Mouse (Mus musculus): ENCODE measurements around the gene Epb41l1. TPM values are rescaled to one million over a fixed set of nuclear protein-coding genes. Genes with fewer than 3 reads are reported as not detected.

The Epb41l1 gene
- total RNA-seq, 2 experiments from 2014 or later: 27.9 to 30.1 TPM

DNA sequence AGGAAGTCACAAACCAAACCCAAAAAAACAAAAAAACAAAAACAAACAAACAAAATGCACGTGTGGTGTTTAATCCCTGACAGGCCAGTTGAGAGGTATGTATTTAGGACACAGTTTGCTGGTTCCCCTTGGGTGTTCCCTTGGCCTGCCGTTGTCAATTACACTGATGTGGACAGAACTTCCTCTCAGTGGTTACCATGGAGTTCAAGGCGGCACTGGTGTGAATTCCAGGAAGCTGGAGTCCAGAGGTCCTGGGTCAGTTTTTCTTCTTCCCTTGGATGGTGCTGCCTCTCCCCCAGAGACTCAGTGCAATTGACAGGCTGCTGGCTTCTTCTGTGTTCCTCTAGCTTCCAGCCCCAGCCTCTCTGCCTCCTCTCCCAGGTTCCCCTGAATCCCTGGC lies 103.4 kb downstream of the Epb41l1 start:
- no peak for DNase-seq (ENCODE audit: low spot score in 2 of 2)

DNA sequence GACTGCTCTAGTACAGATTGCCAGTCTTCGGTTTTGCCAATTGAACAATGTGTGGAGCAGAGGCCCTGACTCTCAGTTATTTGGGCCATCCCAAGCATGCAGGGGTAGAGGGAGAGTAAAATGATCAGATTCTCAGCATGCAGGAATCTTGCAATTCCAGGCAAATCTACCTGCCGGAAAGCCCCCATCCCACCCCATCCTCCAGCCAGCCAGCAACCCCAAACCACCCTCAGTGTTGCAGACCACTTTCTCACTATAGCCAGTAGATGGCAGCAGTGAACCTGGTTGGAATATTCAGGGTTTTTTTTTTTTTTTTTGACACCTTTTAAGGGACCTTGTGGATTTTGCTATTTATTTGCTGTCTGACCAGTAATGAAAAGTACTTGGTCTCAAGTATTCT lies 109.0 kb downstream of the Epb41l1 start:
- no peak for DNase-seq (ENCODE audit: low spot score in 2 of 2)

DNA sequence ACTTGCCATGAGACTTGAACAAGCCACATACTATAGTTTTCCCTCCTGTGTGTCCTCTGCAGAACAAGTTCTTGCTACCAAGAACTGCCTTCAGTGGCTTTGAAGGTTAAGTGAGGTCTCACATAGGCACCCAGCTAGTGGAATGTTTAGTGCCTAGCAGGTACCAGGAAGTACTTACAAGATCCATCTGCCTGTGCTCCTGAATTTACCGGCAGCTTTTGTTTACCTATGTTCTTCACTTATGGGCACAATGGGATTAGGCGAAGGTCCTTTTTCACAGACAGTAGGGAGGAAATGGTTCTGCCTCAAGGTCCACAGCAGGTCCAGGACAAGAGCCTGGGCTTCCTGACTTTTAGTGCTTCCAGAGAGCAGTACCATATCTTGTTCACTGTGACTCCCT lies 112.5 kb downstream of the Epb41l1 start:
- no peak for DNase-seq (ENCODE audit: low spot score in 2 of 2)

DNA sequence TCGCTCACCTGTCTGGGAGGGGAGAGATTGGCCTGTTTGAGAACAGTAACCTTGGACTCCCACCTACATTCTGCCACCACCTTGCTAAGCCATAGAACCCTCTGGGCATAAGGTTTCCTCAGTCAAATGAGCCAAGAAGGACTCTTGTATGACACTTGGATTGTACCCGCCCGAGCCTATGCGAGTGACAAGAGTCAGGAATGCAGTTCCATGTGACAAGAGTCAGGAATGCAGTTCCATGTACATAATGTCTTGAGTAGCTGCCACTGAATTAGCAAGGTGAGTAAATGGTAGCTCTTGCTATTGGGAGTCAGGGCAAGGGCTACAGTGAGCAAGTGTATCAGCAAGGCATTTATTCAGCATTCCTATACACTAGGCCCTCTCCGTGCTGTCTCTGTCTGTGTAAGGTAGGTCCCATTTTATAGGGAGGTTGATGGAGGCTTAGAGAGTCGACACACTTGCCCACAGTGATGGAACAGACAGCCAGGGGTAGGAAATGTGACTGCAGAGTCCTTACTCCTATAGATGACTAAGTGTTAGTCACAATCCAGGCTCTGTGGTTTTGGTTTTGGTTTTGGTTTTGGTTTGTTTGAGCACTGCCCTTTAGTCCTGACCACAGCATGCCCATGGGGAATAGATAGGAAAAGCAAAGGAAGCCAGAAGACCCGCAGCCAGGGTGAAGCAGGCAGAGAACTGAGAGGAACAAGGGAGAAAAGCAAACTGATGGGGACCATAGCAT lies 118.3 kb downstream of the Epb41l1 start:
- no peak for DNase-seq (ENCODE audit: low spot score in 2 of 2)

DNA sequence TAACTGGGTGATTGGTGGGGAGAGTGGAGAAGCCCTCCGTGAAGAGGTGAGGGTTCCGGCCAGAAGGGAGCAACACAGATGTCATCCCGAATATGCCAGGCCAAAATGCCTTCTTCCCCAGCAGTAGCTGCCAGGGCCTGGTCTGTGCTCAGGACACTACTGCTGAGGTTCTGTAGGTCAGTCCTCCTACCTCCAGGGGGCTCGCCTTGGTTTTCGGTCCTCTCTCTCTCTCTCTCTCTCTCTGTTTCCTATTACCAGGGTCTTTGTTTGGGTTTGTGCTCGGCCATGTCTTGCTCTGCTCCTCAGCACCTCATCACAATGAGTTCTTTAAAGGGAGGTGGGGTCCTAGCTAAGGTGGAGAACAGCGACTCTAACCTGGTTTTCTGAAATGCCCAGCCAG lies 120.3 kb downstream of the Epb41l1 start:
- no peak for DNase-seq (ENCODE audit: low spot score in 2 of 2)

DNA sequence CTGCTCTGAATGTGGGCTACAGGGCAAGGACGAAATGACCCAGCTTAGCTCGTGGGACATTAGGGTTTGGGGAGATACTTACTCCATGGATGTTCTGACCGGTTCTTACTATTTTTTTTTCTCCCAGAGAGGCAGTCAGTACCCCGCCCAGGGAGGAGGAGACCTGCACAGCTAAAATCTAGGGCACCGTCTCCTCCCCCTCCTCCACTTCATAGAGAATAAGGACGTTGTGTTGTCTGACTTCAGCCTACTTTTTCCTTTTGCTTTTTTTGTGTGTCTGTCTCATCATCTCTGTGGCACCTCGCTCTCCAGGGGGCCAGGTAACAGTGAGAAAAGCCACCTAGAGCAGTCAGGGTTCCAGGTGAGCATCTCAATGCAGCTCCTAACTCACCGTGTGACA lies 121.7 kb downstream of the Epb41l1 start:
- no peak for DNase-seq (ENCODE audit: low spot score in 2 of 2)

DNA sequence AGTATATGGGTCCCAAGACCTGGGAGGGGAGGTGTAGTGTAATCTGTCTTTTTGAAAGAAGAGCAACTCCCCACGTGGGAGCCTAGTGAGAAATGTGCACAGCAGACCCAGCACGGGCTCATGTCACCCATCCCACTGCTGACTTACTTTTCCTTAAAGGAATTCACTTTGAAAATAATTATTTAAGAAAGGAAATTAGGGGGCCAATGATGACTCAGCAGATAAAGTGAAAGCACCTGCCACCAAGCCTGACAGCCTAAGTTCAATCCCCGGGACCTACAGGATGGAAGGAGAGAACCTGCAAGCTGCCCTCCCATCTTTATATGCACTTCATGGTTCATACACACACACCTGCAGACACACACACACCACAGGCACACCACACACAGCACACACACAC lies 123.1 kb downstream of the Epb41l1 start:
- no peak for DNase-seq (ENCODE audit: low spot score in 2 of 2)

DNA sequence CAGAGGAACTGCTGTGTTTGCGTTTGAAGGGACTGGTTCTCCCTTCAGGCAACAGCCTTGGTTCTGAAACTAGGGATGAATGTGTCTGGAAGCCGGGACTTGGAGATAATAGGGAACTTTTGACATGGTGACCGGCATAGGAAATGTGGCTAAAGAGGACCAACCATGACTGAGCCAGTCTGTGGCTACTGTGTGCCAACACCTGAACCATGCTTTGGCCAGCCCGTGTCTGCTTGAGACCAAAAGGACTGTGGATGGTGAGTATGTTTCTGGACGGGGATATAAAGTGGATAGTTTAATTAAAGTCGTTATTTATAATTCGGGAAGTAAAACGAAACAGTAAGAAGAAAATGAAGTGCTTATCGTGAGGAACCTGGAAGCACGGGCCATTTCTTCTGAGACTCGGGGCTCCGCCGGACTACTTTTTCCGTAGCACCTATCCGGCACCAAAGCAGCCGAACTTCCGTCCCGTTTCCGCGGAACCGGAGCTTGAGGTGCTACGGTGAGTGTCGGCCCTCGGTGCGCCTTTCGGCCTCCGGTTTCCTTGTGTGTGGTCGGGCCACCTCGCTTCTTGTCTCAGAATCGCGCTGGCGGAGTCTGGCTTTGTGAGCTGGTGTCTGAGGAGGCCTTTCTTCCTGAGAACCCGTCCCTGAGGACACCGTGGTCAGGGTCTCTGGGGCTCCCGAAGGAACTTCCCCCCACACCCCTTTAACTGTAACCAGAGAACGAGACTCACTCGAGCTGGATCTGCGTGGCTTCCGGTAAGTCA lies 126.6 kb downstream of the Epb41l1 start, which contains the start of gene Aar2:
TSS of gene Aar2 (plus strand) at position 462 of the 769 bp plus-strand sequence.
- DNase-seq (ENCODE audit: low spot score in 2 of 2): peak; percentile 46 to 81

DNA sequence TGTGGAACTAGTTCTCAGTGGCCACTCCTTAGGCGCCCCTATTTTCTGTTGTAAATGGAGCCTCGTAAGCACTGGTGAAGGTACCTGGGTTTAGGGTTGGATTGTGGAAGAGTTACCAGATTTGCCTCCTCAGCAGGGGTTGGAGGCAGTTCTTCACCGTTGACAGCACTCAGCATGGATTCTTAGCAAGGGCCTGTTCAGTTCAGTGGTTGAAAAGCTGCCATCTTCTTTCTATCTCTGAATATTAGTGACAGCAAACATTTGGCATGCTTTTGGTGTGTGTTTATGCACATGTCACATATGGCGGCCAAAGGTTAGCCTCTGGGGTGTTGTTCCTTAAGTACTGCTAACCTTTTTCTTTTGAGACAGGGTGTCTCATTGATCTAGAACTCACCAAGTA lies 131.7 kb downstream of the Epb41l1 start:
- no peak for DNase-seq (ENCODE audit: low spot score in 2 of 2)

DNA sequence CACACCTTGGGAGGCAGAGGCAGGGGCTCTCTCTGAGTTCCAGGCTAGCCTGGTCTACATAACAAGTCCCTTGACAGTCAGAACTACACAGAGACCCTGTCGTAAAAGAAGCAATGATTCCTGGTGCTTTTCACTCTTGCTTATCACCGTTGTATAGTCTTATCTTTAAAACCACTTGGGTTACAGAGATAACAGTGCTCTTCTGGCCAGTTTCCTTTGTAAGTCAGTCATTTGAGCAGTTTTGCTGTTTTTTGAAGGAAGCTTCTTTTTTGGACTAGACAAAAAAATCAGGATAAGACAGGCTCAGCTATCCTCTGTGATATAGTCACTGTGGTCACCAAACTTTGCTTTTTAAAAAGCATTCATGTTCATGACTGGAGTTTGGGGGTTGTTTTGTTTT lies 141.1 kb downstream of the Epb41l1 start:
- no peak for DNase-seq (ENCODE audit: low spot score in 2 of 2)

DNA sequence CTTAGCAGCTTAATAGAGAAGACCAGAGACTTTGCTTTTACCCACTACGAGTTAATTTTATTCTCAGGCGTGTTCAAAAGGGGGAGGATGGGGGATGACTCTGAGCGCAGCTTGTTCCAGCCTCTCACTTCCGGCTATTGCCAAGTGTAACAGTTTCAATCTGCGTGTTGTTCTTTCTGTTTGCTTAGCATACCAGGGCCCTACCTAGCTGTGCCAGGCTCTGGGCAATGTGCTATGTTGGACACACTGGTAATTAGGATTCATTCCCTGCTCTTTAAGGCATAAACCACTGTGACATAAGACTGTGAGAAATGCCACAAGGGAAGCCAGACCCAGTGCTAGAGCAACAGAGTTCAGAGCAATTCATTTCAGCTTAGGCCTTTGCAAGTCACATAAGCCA lies 142.8 kb downstream of the Epb41l1 start:
- DNase-seq (ENCODE audit: low spot score in 2 of 2): no peak

DNA sequence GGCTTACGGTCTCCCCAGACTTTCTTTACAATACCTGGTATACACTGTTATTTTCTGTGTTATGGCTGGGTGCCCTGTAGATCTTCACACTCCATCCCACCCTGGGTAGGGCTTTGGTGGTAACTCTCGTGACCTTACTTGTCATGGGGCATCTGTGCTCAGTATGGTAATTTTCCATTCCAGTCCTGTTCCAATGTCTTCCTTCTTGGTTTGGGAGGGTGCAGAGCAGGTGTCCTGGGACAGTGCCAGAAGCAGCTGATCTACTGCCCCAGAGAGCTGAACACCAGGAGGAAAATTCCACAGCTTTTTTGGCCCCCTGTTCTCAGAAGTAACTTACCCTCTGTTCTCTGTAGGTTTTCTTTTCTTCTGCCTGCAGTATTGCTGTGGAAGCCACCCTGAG lies 145.8 kb downstream of the Epb41l1 start:
- no peak for DNase-seq (ENCODE audit: low spot score in 2 of 2)

DNA sequence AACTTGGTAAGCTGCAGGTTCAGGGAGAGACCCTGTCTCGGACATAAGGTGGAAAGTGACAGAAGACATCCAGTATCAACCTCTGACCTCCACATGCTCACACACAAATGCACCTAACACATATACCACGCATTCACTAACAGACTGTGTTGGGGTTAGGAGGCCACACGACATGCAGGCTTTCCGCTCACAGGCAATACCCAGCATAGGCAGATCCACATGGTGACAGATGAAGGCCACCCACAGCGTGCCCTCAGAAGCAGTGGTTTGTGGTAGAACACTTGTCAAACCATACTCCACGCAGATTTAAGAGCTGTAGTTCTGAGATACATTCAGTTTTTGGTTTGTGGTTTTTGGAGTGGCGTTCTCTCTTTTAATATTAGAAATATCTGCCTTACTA lies 147.9 kb downstream of the Epb41l1 start:
- no peak for DNase-seq (ENCODE audit: low spot score in 2 of 2)

DNA sequence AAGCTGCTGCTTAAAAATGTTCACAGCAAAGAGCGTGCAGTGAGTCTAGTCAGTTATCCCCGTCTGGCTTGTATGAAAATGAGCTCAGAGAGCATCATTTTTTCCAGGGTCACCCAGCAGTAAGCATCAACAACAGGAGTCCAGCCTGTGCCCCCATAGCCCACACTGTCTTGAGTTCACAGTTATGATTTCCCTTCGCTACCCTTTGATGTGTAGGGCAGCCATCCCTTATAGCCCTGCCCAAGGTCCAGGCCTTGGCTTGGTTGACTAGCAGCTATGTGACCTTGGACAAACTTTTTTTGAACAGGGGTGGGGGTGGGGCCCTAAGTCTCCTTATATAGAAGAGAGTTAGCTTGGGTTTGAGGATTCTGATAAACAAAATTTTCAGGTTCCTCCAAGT lies 148.6 kb downstream of the Epb41l1 start:
- no peak for DNase-seq (ENCODE audit: low spot score in 2 of 2)

DNA sequence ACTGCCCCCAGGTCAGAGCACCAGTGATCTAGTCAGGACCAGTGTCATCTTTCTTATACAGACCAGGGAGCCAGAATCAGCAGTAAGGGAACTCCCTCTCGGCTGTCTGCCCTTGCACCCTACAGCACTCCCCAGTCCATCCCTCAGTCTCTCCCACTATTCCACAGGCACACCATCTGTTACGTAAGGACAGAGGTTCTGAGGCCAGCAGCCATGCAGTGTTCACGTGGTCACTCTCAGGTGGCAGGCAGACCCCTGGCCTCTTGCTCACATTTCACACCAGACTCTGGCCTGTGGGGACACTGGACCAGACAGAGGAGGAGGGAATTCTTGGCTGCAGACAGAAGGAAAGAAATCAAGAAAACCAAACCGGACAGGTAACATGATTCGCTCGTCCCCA lies 150.8 kb downstream of the Epb41l1 start:
- no peak for DNase-seq (ENCODE audit: low spot score in 2 of 2)

DNA sequence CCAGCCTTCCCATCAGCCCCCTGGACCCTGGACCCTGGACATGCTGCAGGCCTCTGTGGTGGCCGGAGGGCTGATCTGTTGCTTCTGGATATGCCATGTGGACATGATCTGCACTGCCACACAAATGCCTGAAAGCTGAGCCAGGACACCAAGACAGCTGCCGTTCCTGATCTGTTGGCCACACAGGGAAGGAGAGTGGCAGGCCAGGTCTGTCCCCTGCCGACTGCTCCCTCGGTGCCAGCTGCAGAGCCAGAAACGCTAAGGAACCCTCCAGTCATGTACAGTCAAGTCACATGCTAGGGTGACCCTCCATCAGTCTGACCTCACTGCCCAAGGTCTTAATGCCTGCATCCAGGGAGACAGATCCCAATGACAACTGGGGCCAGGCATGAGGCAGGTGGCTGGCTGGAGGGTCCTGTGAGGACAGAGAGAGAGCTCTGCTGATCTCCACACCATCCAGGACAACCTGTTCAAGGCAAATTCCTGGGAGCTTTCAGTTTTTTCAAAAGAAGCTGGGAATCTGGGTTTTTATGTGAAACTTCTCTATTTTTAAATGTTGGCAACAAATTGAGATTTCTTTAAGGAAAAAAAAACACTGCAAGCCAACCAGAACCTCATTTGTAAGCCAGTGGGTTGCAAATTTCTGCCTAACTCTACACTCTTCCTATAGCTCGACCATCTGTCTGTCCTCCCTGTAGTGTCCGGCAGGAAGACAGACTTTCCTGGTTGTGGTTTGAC lies 156.3 kb downstream of the Epb41l1 start:
- DNase-seq (ENCODE audit: low spot score in 2 of 2): no peak

DNA sequence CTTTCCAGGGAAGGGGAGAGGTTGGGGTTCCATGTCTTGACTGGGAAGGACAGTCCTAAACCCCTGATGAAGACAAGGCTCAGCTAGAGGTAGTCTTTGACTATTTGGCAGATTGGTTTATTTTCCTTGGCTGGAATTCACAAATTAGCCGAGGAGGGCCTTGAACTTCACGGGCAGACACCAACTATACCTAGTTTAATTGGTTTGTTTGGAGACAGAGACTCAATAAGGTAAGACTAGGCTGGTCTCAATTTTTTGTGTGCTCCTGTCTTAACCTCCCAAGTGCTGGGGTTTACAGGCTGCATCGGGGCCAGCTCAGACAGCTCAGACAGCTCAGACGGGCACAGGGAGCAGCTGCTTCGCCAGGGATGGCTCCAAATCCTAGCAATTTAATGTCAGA lies 159.8 kb downstream of the Epb41l1 start:
- no peak for DNase-seq (ENCODE audit: low spot score in 2 of 2)

DNA sequence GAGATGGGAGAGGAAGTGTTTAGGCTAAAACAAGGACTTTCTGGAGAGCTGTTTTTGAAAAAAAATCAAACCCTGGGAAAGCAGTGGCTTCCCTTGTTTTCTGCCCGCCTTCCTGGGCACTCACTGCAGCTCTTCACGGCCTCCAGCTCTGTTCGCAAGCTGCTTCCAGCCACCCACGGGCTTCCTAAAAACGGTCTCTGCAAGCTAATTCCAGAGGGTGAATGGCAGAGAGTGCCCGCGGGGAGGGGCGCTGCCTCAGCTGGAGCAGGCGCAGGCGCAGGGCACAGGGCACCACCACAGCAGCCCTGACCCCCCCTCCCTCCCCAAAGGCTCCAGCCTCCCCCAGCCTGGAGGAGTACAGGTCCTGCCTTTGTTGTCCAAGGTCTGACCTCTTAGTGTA lies 160.5 kb downstream of the Epb41l1 start:
- no peak for DNase-seq (ENCODE audit: low spot score in 2 of 2)

DNA sequence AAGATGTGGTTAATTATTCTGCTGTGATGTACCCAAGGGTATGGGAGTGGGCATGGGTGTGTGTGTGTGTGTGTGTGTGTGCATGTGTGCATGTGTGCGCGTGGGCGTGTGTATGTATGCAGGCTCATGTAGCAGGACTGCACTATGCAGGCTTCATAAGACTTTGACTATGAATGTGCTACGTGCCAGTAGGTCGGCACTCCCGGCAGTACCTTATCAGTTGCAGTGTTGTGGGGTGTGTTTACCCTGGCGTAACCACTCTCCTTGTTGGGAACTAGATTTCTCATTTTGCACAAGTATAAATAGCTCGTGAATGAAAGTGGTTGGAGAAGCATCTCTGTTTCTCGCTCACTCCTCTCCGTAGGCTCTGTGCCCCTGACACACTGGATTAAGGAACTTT lies 162.2 kb downstream of the Epb41l1 start:
- no peak for DNase-seq (ENCODE audit: low spot score in 2 of 2)

DNA sequence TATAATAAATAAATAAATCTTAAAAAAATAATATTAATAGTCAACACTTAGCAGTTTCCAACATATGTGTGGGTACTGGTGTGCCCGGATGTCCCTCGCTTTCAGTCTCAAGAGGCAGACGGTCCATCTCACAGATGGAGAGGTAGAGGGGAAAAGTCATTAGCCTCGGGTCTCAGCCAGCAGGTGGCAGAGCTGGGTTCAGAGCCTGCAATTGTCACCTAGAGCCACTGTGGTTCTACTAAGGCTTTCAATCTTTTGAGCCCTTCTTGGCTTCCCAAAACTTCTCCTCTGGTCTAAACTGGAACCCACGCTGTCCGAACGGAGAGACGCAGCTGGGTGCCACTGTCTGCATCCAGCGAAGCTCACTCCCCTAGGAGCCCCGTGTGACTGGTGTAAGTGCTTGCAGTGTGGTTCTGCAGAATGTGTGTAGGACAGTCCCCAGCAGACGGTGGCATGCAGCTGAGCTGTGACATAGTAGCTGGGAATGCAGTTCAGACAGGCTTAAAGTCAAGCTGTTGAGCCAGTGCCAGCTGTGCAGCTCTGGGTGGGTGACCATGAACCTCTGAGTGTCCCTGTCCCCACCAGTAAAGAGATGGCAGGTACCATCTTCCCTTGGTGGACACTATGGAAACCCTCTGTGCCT lies 163.6 kb downstream of the Epb41l1 start:
- DNase-seq (ENCODE audit: low spot score in 2 of 2): no peak

DNA sequence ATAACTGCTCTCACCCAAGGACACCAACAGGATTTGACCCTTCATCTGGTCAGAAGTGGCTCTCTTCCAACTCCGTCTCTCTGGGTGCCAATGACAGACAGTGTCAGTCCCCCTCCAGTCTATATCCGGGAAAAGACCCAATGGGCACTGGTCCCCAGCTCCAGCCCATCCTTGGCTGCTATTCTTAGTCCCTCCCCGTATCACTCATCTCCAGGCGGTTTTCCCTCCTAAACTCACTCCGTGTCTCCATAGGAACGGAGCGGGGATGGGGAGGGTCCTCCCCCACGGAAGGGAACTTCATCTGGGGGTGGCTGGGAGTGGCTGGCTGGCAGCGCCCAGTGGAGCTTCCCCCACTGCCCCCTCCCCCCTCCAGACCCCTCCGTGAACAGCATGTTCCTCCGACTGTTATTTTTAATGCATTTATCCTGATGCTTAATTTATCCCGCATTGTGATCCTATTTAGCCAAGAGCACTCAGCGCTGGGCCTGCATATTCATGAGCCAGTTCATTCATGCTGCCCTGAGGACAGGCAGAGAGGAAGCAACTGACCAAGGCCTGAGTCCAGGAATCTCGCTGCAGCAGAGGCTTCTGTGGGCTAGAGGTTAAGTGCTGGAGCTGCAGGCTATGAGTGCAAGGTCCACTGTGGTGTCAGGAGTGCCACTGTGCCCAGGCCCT lies 164.2 kb downstream of the Epb41l1 start:
- DNase-seq (ENCODE audit: low spot score in 2 of 2): no peak
